Mouse (Mus musculus) 416B (cell line): ENCODE results near the gene Grb14.
A peak's percentile ranks its signal among the peaks of the same experiment; 100 is the strongest.

Experiments used
- DNase-seq: peaks from one replicate; pipeline ENCODE4 v3.0.0; 2011; ENCODE audit warnings: low read depth

The Grb14 gene

GRCm38 (mm10) chr2:64974549-64974948 is 50.2 kb downstream of the Grb14 start:
- no peak for DNase-seq

GRCm38 (mm10) chr2:64973819-64974441 is 50.9 kb downstream of the Grb14 start:
- DNase-seq, result no peak

- DNase-seq, result no peak
Observed at GRCm38 (mm10) chr2:64973125-64973524, 51.7 kb downstream of the Grb14 start.

- no peak for DNase-seq
Observed at GRCm38 (mm10) chr2:64971828-64972227, 53.0 kb downstream of the Grb14 start.

GRCm38 (mm10) chr2:64970992-64971391 is 53.8 kb downstream of the Grb14 start:
- no peak for DNase-seq

- DNase-seq, result no peak
Observed at GRCm38 (mm10) chr2:64966893-64967444, 57.8 kb downstream of the Grb14 start.

GRCm38 (mm10) chr2:64966323-64966722 is 58.5 kb downstream of the Grb14 start:
- DNase-seq, result no peak

- peak; percentile 30 for DNase-seq
Observed at GRCm38 (mm10) chr2:64965227-64965864, 59.4 kb downstream of the Grb14 start.

- DNase-seq, result no peak
Observed at GRCm38 (mm10) chr2:64962196-64962595, 62.6 kb downstream of the Grb14 start.

GRCm38 (mm10) chr2:64961381-64961780 is 63.4 kb downstream of the Grb14 start:
- DNase-seq, result no peak

- no peak for DNase-seq
Observed at GRCm38 (mm10) chr2:64959657-64960056, 65.1 kb downstream of the Grb14 start.

- DNase-seq, result no peak
Observed at GRCm38 (mm10) chr2:64955441-64955840, 69.3 kb downstream of the Grb14 start.

- DNase-seq, result no peak
Observed at GRCm38 (mm10) chr2:64949210-64949609, 75.6 kb downstream of the Grb14 start.

GRCm38 (mm10) chr2:64948418-64949169 is 76.2 kb downstream of the Grb14 start:
- DNase-seq, result peak; percentile 50

GRCm38 (mm10) chr2:64947484-64947883 is 77.3 kb downstream of the Grb14 start:
- peak; percentile 2 for DNase-seq

- DNase-seq, result no peak
Observed at GRCm38 (mm10) chr2:64920879-64921278, 103.9 kb downstream of the Grb14 start.

- DNase-seq, result peak; percentile 21
Observed at GRCm38 (mm10) chr2:64915448-64915847, 109.3 kb downstream of the Grb14 start.

- no peak for DNase-seq
Observed at GRCm38 (mm10) chr2:64904877-64905276, 119.9 kb downstream of the Grb14 start.

- DNase-seq, result no peak
Observed at GRCm38 (mm10) chr2:64897844-64898243, 126.9 kb downstream of the Grb14 start.

- no peak for DNase-seq
Observed at GRCm38 (mm10) chr2:64893233-64893632, 131.6 kb downstream of the Grb14 start.

- DNase-seq, result no peak
Observed at GRCm38 (mm10) chr2:64887098-64887757, 137.6 kb downstream of the Grb14 start.

GRCm38 (mm10) chr2:64885696-64886095 is 139.1 kb downstream of the Grb14 start:
- DNase-seq, result no peak
